Mouse (Mus musculus) bone marrow, adult 2 months (tissue): ENCODE measurements around the gene H2afz.
"Not testable (repeated sequence)": the region's sequence is repeated elsewhere in the genome, so short reads cannot be mapped to it uniquely, and the experiment has no call there.

Experiments used
- CTCF ChIP-seq: fragments of 200-500 bp; IDR thresholded peaks from 2 replicates; pipeline ENCODE4 v1.5.1; 2011; ENCODE audit warnings: low read length, control low read depth; ENCODE audit not compliant: control insufficient read depth, insufficient read depth
- POLR2A ChIP-seq: fragments of 200-500 bp; IDR thresholded peaks from 2 replicates; pipeline ENCODE4 v1.6.1; 2011; ENCODE audit warnings: low read depth, mild to moderate bottlenecking, control low read depth, low read length, borderline replicate concordance; ENCODE audit not compliant: control insufficient read depth

DNA sequence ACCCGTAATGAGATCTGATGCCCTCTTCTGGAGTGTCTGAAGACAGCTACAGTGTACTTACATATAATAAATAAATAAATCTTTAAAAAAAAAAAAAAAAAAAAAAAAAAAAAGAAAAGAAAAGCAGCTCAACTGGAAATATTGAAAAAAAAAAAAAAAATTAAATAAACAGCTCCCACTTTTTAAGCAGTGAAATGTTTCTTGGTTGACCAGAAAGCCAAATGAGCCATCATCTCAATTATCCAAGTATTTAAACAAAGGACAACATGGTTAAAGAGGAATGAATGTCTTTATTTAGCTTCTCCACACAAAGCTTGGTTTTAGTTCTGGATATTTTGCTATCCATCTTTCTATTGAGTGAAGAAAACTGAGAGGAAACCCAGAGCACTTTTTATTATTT is 50.3 kb downstream of the H2afz start:
- not testable (repeated sequence) for TF ChIP-seq CTCF, POLR2A
